Mouse (Mus musculus) liver, embryonic 14.5 days (tissue): ENCODE measurements around the gene Gm13119.

Experiments used
- CTCF ChIP-seq: IDR thresholded peaks from 2 replicates; pipeline ENCODE4 v1.5.1; 2016; ENCODE audit warnings: antibody characterized with exemption, low read depth, control low read depth
- EP300 ChIP-seq: IDR thresholded peaks from 2 replicates; pipeline ENCODE4 v1.6.1; 2016; ENCODE audit warnings: antibody characterized with exemption, low read depth

- no peak for TF ChIP-seq CTCF
- TF ChIP-seq EP300 = no peak
These were observed 50.5 kb downstream of the Gm13119 start, which contains the start of gene Pramef12 for GRCm38 (mm10) chr4:144408290-144408689.
